Mouse (Mus musculus) bone marrow macrophage, adult 2 months (primary cell): ENCODE results near the gene Tmem218. TPM values are rescaled to one million over a fixed set of nuclear protein-coding genes. Genes with fewer than 3 reads are reported as not detected.
A peak's percentile ranks its signal among the peaks of the same experiment; 100 is the strongest.

Experiments
- H3K27ac ChIP-seq: 2 replicates; pipeline ENCODE4 v1.5.1; 2012; ENCODE audit warnings: low read depth, low read length; ENCODE audit not compliant: insufficient read depth
- H3K4me1 ChIP-seq: 2 replicates; pipeline ENCODE4 v1.6.1; 2012; ENCODE audit warnings: low read length; ENCODE audit not compliant: control insufficient read depth, insufficient read depth
- H3K4me3 ChIP-seq: 2 replicates; pipeline ENCODE4 v1.5.1; 2012; ENCODE audit warnings: mild to moderate bottlenecking, low read length, moderate library complexity; ENCODE audit not compliant: insufficient read depth
- CTCF ChIP-seq: IDR thresholded peaks from 2 replicates; pipeline ENCODE4 v1.5.1; 2012; ENCODE audit warnings: low read depth, mild to moderate bottlenecking, low read length, moderate library complexity
- POLR2A ChIP-seq: IDR thresholded peaks from 2 replicates; pipeline ENCODE4 v1.6.1; 2012; ENCODE audit warnings: mild to moderate bottlenecking, low read depth, low read length, borderline replicate concordance
- polyA plus RNA-seq: library from polyadenylated mRNA; stranded (reverse); fragments of >200 nt; gene quantifications from 2 replicates; pipeline ENCODE4 v1.2.4, GENCODE M21; 2012; ENCODE audit not compliant: missing spikeins, insufficient read depth, insufficient read length

The Tmem218 gene
- polyA plus RNA-seq, result 4.7 and 5.9 TPM in 2 replicates

GRCm38 (mm10) chr9:37207929-37208411 is at the start of gene Tmem218:
Gene Tmem218, plus strand, starts transcription at chr9:37208223.
- TF ChIP-seq POLR2A, result no peak
- no peak for TF ChIP-seq CTCF
- peak within 1 kb of the TSS; percentile 86 for H3K4me3 ChIP-seq
- peaks cover 10% of the 10 kb centered on the region for H3K4me1 ChIP-seq
- peak within 1 kb of the TSS; percentile 49 for H3K27ac ChIP-seq

DNA sequence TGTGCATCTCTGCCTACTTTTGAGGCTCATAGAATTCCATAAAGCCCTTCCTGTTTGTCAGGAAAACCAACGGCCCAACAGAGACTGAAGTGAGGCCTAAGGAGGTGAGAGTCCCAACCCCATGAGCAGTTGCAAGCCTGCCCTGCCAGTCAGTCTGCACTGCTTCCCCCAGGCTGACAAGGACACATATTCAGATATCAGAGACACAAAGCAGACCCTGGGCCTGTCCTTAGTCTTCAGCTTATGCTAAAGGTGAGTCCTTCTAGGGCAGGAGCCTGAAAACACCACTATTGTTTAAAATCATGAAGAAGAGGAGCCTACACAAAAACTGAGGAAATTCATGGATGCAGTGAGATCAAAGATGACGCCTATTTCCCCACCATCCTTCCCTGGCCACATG is 47.3 kb upstream of the Tmem218 start:
- no peaks in the 10 kb centered on the region for H3K4me1 ChIP-seq
- TF ChIP-seq POLR2A (no peak), CTCF (no peak)
- no peak overlapping the region for H3K4me3 ChIP-seq
- no peak overlapping the region for H3K27ac ChIP-seq

DNA sequence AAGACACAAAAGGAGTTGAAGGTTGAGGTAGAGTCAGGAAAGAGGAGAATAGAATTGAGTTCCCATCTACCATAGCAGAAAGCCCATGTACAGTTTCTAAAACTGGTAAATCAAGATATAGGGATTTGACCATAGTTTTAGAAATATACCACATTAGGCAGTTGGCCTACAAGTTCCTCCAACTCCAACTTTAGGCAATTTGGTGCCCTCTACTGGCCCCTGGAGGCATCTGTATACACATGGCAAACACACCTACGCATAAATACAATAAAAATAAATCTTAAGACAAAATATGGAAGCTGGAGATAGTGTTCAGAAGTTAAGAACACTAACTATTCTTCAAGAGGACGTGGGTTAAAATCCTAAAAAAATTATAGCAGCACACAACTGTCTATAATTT is 41.1 kb upstream of the Tmem218 start:
- H3K4me3 ChIP-seq, result no peak overlapping the region
- TF ChIP-seq CTCF, result no peak
- no peak for TF ChIP-seq POLR2A
- H3K27ac ChIP-seq, result no peak overlapping the region
- H3K4me1 ChIP-seq, result no peaks in the 10 kb centered on the region

GRCm38 (mm10) chr9:37173376-37173775 is 34.6 kb upstream of the Tmem218 start:
- peaks cover 3% of the 10 kb centered on the region; the same call in 1 of the 2 replicates for H3K4me1 ChIP-seq
- no peak overlapping the region for H3K27ac ChIP-seq
- TF ChIP-seq CTCF (no peak), POLR2A (no peak)
- H3K4me3 ChIP-seq, result no peak overlapping the region

- no peak overlapping the region for H3K4me3 ChIP-seq
- H3K27ac ChIP-seq, result no peak overlapping the region
- TF ChIP-seq CTCF (no peak), POLR2A (no peak)
- H3K4me1 ChIP-seq, result peaks cover 3% of the 10 kb centered on the region; the same call in 1 of the 2 replicates
These were observed 32.0 kb upstream of the Tmem218 start for GRCm38 (mm10) chr9:37176002-37176401.

GRCm38 (mm10) chr9:37177107-37177506 is 30.9 kb upstream of the Tmem218 start:
- Histone ChIP-seq H3K4me1 (peaks cover 3% of the 10 kb centered on the region; the same call in 1 of the 2 replicates), H3K4me3 (no peak overlapping the region), H3K27ac (no peak overlapping the region)
- TF ChIP-seq CTCF (peak; percentile 91), POLR2A (no peak)

DNA sequence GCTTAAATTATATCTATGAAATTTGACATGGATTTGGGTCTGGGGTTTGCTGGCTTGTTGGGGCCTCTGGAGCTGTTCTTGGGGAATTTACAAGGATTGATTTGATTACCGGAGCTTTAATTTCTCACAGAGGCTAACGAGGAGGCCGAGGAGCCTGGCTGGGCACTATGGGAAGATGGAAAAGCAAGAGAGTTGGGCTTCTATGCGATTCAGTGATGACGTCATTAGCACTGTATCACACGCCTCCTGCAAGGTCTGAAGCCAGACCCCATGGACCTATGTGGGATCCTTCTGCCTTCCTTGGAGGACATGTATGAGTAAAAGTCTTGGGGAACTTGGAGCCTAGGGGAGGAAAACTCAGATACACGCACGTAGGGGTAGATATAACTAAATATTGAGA is 30.5 kb upstream of the Tmem218 start:
- H3K4me1 ChIP-seq, result peaks cover 3% of the 10 kb centered on the region; the same call in 1 of the 2 replicates
- no peak for TF ChIP-seq POLR2A
- TF ChIP-seq CTCF, result no peak
- no peak overlapping the region for H3K27ac ChIP-seq
- no peak overlapping the region for H3K4me3 ChIP-seq

GRCm38 (mm10) chr9:37178911-37179310 is 29.1 kb upstream of the Tmem218 start:
- TF ChIP-seq POLR2A, result no peak
- TF ChIP-seq CTCF, result no peak
- H3K27ac ChIP-seq, result no peak overlapping the region
- no peak overlapping the region for H3K4me3 ChIP-seq
- H3K4me1 ChIP-seq, result peaks cover 3% of the 10 kb centered on the region; the same call in 1 of the 2 replicates

GRCm38 (mm10) chr9:37179596-37179995 is 28.4 kb upstream of the Tmem218 start:
- no peak overlapping the region for H3K27ac ChIP-seq
- TF ChIP-seq POLR2A, result no peak
- no peak for TF ChIP-seq CTCF
- no peak overlapping the region for H3K4me3 ChIP-seq
- H3K4me1 ChIP-seq, result peaks cover 3% of the 10 kb centered on the region; the same call in 1 of the 2 replicates

DNA sequence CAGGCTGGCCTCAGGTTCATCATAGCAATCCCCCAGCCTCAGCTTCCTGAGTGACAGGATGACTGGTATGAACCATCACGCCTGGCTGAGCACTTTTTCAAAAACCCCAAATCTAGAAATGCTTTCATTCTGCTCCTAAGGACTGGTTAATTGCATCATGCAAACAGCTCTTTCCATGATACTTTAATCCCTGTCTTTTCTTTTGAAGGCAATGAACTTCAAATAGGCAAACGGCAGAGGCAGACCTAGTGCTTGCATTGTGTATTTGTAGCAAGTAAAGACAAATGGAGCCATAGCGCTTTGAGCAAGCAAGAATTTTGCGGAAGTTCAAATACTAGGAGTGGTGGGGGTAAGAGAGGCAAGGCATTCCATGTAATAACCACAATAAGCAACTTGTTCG is 26.4 kb upstream of the Tmem218 start:
- TF ChIP-seq POLR2A (no peak), CTCF (no peak)
- Histone ChIP-seq H3K4me3 (no peak overlapping the region), H3K27ac (no peak overlapping the region), H3K4me1 (no peaks in the 10 kb centered on the region)
